Mouse (Mus musculus) heart, postnatal 0 days (tissue): ENCODE data around the gene Fbxw11. TPM values are rescaled to one million over a fixed set of nuclear protein-coding genes. Genes with fewer than 3 reads are reported as not detected.

ENCODE experiments used
- ATAC-seq: fragments of 200-750 bp; cut with Nextera tagmentation; 2 replicates; pipeline ENCODE4 v1.8.0; 2017; ENCODE audit warnings: low read depth, moderate number of reproducible peaks, moderate library complexity; ENCODE audit not compliant: insufficient read depth
- DNase-seq: peaks from one replicate; pipeline ENCODE4 v3.0.0-alpha.2; 2016; ENCODE audit warnings: low spot score
- H3K27ac ChIP-seq: fragments of 300-500 bp; sonication (generic); 2 replicates; pipeline ENCODE4 v1.5.1; 2014; ENCODE audit warnings: low read depth, mild to moderate bottlenecking
- H3K27me3 ChIP-seq: fragments of 300-500 bp; sonication (generic); 2 replicates; pipeline ENCODE4 v1.6.1; 2014; ENCODE audit warnings: low read length, mixed read lengths; ENCODE audit not compliant: control insufficient read depth, insufficient read depth
- H3K36me3 ChIP-seq: fragments of 300-500 bp; sonication (generic); replicated peaks from 2 replicates; pipeline ENCODE4 v1.6.1; 2014; ENCODE audit warnings: low read length, mixed read lengths; ENCODE audit not compliant: control insufficient read depth, insufficient read depth
- H3K4me1 ChIP-seq: fragments of 300-500 bp; sonication (generic); 2 replicates; pipeline ENCODE4 v1.6.1; 2014; ENCODE audit warnings: antibody characterized with exemption; ENCODE audit not compliant: control insufficient read depth, insufficient read depth
- H3K4me2 ChIP-seq: fragments of 300-500 bp; sonication (generic); 2 replicates; pipeline ENCODE4 v1.6.1; 2014; ENCODE audit warnings: low read depth, mild to moderate bottlenecking, low read length, moderate library complexity
- H3K4me3 ChIP-seq: fragments of 300-500 bp; sonication (generic); 2 replicates; pipeline ENCODE4 v1.5.1; 2014; ENCODE audit warnings: low read depth, low read length
- H3K9ac ChIP-seq: fragments of 300-500 bp; sonication (generic); replicated peaks from 2 replicates; pipeline ENCODE4 v1.6.1; 2014; ENCODE audit warnings: low read depth, low read length, mixed read lengths
- H3K9me3 ChIP-seq: fragments of 300-500 bp; sonication (generic); replicated peaks from 2 replicates; pipeline ENCODE4 v1.6.1; 2016; ENCODE audit warnings: low read length; ENCODE audit not compliant: control insufficient read depth
- CTCF ChIP-seq: IDR thresholded peaks from 2 replicates; pipeline ENCODE4 v1.5.1; 2016; ENCODE audit warnings: antibody characterized with exemption, control low read depth, low read depth
- EP300 ChIP-seq: IDR thresholded peaks from 2 replicates; pipeline ENCODE4 v1.6.1; 2016; ENCODE audit warnings: antibody characterized with exemption, low read depth
- WGBS: fragments of 180-500 bp; shearing (Covaris S2); extraction: QIAGEN DNeasy Blood & Tissue Kit; methylation state at CpG from one replicate; pipeline ENCODE4 v1.1.7; 2014; 5-methylcytosine and 5-hydroxymethylcytosine counted together
- polyA plus RNA-seq: library from polyadenylated mRNA; unstranded; fragments of >200 nt; fragmentation: Nextera tagmentation; extraction: Ambion mirVana; gene quantifications from 2 replicates; pipeline ENCODE4 v1.2.1, GENCODE M21; 2015
- total RNA-seq: library from RNA; depleted of rRNA; stranded (reverse); fragments of >200 nt; gene quantifications from 2 replicates; pipeline ENCODE4 v1.2.3, GENCODE M21; 2014; ENCODE audit warnings: low replicate concordance; rRNA removed

The Fbxw11 gene
- 58.3 and 80.4 TPM in 2 replicates for total RNA-seq
- 40.5 and 45.9 TPM in 2 replicates for polyA plus RNA-seq

DNA sequence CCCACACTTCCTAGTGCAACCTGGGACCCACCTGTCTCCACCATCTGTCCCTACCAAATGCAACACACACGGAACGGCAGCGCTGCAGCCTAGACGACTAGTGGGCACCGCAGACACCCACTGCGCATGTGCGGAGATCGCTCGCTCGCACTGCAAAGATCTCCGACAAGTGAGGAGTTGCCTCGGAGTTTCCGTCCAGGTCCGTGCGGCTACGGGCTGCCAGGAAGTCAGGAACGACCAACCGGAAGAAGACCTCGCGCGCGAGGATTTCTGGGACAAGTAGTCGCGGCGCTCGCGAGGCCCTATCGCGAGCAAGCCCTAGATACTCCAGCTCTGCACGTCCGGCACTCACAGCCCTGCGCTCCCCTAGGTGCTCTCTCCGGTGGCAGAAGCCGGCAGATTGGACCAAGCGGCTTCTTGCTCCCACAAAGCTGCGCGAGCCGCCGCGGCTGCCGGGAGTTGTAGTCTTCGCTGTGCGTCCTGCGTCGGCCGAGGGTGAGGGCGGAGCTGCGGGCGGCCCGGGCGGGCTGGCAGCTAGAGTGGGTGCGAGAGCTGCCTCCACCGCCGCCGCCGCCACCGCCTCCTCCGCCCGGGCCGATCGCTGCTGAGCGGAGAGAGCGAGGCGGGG, at the start of gene Fbxw11:
TSS of gene Fbxw11 (plus strand) at position 476 of the 628 bp plus-strand sequence.
- Histone ChIP-seq H3K4me1 (peaks cover 27% of the 10 kb centered on the region), H3K27me3 (no peaks in the 10 kb centered on the region), H3K4me3 (peak within 1 kb of the TSS; percentile 98), H3K27ac (peak within 1 kb of the TSS; percentile 99), H3K36me3 (no peaks in the 10 kb centered on the region), H3K4me2 (peak within 1 kb of the TSS; percentile 95), H3K9me3 (no peaks in the 10 kb centered on the region), H3K9ac (peak within 1 kb of the TSS; percentile 98)
- ATAC-seq (peak; percentile 90), DNase-seq (peak; percentile 96)
- under 1% methylated on average over 53 of the region's 64 CpGs for WGBS
- TF ChIP-seq EP300 (no peak), CTCF (no peak)

DNA sequence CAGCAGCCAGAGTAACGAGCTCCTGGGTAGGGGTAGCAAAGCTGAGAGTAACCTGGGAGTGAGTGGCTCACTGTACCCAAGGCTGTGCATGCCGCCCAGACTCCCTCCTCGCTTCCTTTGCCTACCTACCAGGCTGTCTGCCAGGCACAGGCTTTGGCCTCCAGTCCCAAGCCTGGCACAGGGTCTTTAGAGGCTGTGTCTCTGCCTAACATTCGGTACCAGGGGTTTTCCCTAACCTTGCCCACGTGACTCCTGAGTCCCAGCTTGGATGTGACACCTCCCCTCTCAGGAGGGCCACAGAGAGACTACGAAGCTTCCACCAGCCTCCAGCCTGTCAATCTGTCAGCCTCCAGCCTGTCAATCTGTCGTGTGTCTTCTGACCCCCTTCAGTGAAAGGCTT, 49.4 kb upstream of the Fbxw11 start:
- H3K9me3 ChIP-seq = no peaks in the 10 kb centered on the region
- H3K4me2 ChIP-seq = no peak overlapping the region
- no peak overlapping the region for H3K27ac ChIP-seq
- no peaks in the 10 kb centered on the region for H3K27me3 ChIP-seq
- H3K4me1 ChIP-seq = no peaks in the 10 kb centered on the region
- ATAC-seq = no peak
- no peak for TF ChIP-seq EP300
- no peak for TF ChIP-seq CTCF
- H3K36me3 ChIP-seq = no peaks in the 10 kb centered on the region
- H3K9ac ChIP-seq = no peak overlapping the region
- WGBS = 69% methylated on average over 7 of the region's 7 CpGs
- no peak for DNase-seq
- H3K4me3 ChIP-seq = no peak overlapping the region

DNA sequence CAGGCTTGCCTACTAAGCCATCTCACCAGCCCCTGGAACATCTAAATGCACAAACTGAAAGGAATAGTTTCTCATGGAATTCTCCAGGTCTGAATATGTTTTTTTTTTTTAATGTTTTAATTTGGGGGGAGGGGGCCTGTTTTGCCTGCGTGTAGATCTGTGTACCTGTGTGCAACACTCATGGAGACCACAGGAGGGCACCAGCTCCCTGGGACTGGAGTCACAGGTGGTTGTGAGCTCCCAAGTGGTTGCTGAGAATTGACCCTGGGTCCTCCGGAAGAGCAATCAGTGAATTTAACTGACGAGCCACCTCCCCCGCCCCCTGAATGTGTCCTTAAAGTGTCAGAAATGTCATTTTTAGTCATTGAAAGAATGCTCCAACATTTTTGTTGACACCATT, 48.4 kb upstream of the Fbxw11 start:
- 86% methylated on average over 4 of the region's 4 CpGs for WGBS
- Histone ChIP-seq H3K27ac (no peak overlapping the region), H3K4me2 (no peak overlapping the region), H3K36me3 (no peaks in the 10 kb centered on the region; the same call in 1 of the 2 replicates), H3K9me3 (no peaks in the 10 kb centered on the region), H3K27me3 (no peaks in the 10 kb centered on the region), H3K9ac (no peak overlapping the region), H3K4me3 (no peak overlapping the region), H3K4me1 (no peaks in the 10 kb centered on the region)
- ATAC-seq (no peak), DNase-seq (no peak)
- TF ChIP-seq CTCF (0 out of 2 replicates have a peak, but pooled peaks have one; percentile 17), EP300 (no peak)

DNA sequence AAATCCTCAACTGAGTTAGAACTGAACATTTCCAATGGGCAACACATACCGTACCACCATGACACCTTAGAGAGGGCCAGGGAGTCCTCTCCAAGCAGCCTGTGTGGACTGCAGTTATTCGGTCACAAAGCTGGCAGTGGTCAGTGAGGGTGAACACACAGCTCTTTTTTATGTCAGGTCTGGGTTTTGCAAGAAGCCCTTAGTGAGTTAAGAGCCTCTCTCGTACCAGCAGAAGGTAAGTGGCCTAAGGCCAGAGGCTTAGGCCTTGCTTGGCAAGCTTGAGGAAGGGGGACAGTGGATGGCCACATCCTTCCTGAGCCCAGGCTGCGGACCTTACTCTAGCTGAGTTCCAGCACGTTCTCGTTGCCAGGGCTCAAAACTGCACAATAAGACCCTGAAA, 42.2 kb upstream of the Fbxw11 start:
- Histone ChIP-seq H3K27me3 (no peaks in the 10 kb centered on the region), H3K36me3 (no peaks in the 10 kb centered on the region; the same call in 1 of the 2 replicates), H3K27ac (no peak overlapping the region), H3K9me3 (no peaks in the 10 kb centered on the region), H3K4me3 (no peak overlapping the region), H3K9ac (no peak overlapping the region), H3K4me1 (peaks cover 17% of the 10 kb centered on the region; the same call in 1 of the 2 replicates), H3K4me2 (no peak overlapping the region)
- TF ChIP-seq EP300 (no peak), CTCF (no peak)
- WGBS = 89% methylated on average over 6 of the region's 6 CpGs
- ATAC-seq (no peak), DNase-seq (no peak)

DNA sequence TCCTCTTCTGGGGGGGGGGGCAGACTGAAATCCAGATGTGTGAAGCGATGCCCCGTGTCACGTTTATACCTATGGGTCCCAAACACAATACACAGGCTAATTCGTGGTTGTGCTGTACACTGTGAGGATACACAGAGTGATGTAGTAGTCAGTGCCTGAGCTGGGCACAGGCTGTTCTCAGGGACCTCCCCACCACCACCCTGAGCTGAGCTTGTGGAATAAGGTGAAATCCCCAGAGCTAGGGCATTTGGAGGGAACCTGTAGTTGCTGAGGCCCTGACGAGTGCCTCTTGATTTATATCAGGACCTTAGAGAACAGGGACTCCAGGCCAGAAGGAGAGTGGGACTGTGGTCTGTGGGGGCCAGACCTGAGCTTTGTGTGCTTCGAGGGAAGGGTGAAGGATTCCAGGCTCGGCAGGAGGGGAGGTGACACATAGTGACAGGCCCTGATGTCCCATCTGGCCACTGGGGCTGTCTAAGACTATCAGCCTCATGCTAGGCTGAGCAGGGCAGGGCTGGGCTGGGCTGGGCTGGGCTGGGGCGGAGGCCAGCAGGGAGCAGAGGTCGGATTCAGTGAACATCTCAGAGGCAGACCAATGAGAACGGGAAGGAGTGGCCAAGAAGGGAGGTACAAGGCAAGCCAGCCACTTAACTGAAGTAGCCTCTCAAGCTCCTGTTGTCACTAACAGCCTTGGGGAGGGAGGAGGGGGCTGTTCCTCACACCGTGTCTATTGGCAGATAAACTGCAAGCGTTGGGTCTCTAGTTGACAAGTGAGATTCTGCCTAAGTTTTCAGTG, 40.8 kb upstream of the Fbxw11 start:
- H3K4me3 ChIP-seq = no peak overlapping the region
- H3K4me1 ChIP-seq = peaks cover 20% of the 10 kb centered on the region; the same call in 1 of the 2 replicates
- H3K9ac ChIP-seq = no peak overlapping the region
- TF ChIP-seq EP300 (no peak), CTCF (no peak)
- 42% methylated on average over 12 of the region's 12 CpGs for WGBS
- H3K36me3 ChIP-seq = no peaks in the 10 kb centered on the region; the same call in 1 of the 2 replicates
- H3K27ac ChIP-seq = no peak overlapping the region
- no peak overlapping the region for H3K4me2 ChIP-seq
- no peak for DNase-seq
- no peak for ATAC-seq
- no peaks in the 10 kb centered on the region for H3K27me3 ChIP-seq
- H3K9me3 ChIP-seq = no peaks in the 10 kb centered on the region
